Mouse (Mus musculus): ENCODE results near the gene Plcl1. TPM values are rescaled to one million over a fixed set of nuclear protein-coding genes. Genes with fewer than 3 reads are reported as not detected.

Plcl1 gene
- total RNA-seq, 2 experiments from 2014 or later = 2.7 to 3.3 TPM

DNA sequence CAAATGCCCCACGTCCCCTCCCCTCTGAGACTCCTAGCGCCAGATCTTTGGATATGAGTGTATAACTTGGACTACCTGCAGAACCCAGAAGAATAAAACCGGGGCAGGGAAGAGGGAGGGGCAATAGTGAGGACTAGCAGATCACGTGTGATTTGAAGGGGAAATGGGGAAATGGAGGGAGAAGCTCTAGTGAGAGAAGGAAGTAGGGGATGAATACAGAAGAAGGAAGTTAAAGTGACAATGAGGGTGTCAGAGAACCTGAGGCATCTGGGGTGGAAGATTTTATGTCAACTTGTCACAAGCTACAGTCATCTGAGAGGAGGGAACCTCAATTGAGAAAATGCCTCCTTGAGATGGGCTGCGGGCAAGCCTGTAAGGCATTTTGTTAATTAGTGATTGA lies 119.4 kb downstream of the Plcl1 start:
- DNase-seq = no peak

DNA sequence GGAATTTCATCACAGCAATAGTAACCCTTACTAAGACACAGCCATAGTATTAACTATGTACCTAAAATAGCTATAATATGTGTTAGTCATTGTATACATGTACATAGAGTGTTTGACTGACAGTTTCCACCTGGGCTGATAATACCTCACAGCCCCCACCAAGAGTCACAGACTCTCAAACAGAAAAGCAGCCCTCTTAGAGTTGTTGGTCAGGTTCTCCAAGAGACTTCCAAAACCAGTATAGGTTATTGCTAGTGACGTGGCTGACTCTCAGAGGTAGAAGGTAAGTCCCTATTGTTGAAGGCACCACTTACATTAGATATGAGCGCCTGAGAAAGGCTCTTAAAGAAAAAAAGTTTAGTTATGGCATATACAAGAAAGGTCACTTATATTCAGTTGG lies 120.0 kb downstream of the Plcl1 start:
- DNase-seq = no peak

DNA sequence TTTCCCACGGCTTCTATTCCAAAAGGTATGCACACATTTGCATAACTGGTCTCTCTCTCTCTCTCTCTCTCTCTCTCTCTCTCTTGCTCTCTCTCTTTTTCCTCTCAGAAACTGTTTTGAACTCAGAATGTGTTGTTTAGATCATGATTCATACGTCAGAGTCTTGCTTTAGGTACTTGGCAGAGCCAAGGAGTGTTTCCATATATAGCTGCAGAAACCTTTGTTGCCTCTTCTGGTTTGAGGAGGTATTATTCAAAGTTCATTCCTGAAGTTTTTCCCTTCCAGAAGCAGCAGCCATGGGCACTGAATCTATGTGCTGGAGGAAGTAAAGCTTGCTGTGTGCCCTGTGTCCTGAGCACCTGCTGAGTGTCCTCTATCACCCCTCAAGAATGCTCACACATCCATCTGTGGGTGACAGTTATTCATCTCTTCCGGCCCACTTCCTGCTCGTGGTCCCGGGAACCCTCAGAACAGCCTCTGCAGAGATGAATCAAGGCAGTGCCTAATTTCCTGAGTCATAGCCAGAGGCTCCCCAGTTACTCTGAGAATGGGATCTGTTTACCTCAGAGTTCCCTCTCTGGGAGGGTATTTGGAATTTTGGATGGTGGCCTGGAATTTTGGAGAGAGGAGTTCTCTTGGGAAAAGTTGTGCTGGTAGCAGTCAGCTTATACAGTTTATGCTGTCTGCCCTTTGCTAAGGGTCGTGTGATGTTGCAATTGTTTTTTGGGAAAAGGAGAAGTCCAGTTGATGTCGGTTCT lies 123.0 kb downstream of the Plcl1 start:
- DNase-seq = peak; percentile 51 to 67

DNA sequence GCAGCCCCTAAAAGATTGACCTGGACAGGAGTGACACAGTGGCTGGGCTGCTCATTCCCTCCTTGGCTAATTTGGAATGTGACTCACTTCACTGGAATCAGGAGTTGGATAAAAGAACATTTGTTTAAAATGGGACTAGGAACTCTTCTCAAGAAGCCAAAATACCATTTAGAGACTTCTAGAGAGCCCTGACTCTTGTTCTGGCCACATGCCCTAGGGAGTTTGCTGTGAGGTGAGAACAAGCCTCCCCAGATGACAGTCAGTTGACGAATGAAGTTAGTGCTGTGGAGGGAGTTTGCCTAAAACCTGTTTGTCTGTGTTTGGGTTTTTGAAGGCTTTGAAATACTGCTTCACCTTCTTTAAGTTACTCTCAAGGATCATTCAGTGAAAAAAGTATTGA lies 128.1 kb downstream of the Plcl1 start:
- peak in 1 of 2 experiments; percentile 16 for DNase-seq

DNA sequence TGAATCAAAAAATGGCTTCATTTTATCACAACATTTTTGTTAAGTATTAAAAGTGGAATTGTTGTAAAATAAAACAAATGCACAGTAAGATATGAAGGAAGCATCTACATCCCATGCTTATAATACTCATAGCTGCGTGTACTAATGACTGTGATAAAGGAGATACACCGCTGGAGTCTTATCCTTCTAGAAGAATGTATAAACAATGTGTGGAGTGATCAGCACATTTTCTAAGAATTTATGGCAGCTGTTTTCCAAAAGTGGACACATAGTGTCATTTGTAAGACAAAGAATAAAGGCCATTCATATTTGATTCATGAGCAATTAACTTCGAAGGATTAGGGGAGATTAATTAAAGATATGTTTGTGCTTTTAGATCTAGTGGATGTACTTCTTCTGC lies 148.7 kb downstream of the Plcl1 start:
- no peak for DNase-seq

DNA sequence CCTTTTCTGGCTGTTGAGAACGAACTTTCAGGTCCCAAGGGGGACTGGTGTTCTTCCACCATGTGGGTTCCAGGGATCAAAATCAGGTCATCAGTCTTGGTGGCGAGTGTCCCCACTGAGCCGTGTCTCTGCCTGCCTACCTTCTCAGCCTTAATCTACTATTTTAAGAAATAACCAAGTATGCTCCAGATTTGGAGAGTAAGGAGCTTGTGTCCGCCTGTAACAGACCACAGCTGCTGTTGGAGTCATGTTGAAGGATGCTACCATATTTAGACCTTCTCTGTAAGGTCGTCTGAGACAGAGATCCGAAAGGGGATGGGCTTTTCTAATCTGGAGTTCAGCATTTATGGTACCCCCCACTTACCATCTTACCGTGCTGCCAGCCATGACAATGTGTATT lies 152.2 kb downstream of the Plcl1 start:
- DNase-seq = no peak

DNA sequence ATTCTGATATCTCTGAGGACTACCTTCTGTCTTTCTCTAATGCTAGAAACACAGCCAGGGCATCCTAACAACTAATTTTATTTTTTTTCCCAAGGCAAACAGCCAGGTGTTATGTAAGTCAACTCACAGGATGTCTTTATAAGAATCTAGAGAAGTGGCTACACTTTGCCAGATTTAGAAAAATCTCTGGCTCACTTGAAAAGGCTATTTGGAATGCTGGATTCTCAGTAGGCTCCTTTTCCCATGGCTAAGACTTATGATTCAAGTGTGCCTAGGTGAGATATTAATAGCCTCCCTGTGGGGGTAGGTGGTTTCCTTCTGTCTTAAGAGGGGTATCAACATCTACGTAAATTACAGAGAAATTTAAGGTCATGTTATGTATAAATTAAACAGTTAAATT lies 152.7 kb downstream of the Plcl1 start:
- peak in 1 of 2 experiments; percentile 28 for DNase-seq

DNA sequence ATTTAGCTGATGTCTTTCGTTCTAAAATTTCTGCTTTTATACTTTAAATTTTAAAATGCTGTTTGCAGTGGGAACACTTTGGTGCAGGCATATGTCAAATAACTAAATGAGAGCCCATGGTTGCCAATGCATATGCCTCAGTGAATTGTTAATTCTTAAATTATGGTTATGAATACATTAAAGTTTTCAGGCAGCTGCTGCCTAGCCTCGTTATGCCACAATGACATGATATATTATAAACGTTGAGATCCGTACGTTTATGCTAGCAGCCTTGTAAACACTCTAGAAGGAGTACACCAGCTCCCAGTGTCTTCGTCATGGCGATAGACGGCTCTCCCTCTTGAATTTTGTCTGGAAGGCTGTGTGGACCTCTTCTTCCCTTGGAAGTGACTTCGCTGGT lies 154.3 kb downstream of the Plcl1 start:
- no peak for DNase-seq

DNA sequence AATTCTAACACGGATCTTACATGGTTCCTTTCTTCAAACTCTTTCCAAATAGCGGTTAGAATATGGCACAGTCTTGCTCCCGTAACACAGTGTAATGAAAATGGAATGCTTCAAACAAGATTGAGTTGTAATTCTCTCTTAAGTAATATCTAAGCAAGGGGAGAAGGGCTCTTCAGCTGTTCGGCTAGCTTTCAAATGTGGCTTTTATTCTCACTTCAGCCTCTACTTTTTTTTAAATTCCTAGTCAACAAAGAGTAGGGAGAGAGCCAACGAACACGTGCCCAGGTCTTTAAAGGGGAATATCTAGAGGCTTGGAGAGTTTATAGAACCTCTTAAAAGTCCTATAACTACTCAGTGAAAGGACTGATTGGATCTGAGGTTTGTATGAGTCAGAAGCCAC lies 160.2 kb downstream of the Plcl1 start:
- no peak for DNase-seq

DNA sequence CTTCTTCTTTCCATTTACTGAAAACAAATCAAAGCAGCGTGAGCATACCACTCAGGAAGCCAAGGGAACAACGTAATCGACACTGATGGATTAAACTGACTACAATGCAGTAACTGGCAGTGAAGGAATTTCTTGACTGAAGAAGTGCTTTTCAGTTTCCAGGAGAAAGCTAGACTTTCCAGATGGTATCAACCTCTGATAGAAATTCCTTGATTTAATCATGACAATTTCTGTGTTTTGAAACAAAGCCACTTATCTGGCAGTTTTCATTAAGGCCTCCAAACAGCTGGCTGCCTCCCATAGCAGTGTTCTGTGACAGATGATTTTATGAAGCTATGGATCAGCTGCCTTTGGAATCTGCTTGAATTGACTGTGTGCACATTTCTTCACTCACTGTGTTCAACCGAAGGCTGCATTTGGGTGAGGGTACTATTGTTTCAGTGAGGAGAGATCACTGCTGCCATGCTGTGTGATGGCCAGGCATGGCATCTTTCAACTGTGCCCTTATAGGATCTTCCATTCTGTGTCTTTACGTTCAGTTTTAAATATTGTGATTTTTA lies 162.2 kb downstream of the Plcl1 start:
- no peak for DNase-seq

DNA sequence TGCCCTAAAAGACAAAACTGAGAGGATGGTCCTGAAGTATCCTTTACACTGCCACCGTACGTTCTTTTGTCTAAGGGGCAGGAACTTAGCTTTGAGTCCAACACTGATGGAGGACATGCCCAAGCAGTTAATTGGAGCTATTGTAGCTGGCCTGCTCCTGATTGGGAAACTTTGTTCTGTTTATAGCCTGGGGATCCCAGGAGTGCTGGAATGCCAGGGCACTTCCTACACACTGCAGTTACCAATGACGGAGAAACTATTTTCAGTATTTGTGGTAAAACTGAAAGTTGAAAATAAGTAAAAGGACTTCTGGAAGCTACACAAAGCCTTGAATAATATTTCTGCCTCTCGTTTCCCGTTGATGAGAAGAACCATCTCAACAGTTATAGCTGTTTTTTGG lies 164.5 kb downstream of the Plcl1 start:
- DNase-seq = peak in 1 of 2 experiments; percentile 10

DNA sequence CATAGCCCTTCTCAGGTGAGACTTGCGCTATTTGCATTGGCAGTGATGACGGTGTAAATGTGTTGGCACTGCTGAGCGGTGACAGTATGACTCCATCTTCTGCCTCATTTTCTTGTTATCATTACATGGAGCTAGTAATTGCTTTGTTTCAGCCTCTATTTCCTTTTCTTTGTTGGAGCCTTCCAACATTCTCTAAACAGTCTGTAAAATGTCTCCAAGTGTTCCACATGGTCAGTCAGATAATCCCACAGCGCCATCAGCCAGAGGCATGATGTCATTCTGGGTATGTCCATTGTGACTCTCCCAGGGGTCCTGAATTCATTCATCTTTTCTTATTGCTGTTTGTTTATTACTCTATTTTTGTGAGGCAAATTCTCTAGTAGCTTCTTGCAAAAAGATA lies 165.7 kb downstream of the Plcl1 start:
- peak; percentile 19 to 34 for DNase-seq

DNA sequence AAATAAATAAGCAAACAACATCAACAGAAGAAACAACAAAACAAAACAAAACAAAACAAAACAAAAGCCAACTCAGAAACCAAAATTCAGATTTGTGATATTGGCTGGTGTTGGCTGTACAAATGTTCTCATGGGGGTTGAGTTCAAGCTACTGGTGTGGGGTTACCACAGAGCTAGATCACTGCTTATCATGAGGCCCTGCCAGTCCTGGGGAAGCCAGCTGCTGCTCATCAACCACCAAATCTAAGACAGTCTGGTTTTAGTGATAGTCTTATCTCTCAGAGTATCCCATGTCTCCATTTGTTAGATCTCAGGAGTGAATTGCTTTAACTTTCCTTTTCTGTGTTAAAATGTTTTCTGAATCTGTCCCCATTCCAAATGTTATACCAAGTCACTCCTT lies 166.5 kb downstream of the Plcl1 start:
- peak; percentile 29 to 31 for DNase-seq

DNA sequence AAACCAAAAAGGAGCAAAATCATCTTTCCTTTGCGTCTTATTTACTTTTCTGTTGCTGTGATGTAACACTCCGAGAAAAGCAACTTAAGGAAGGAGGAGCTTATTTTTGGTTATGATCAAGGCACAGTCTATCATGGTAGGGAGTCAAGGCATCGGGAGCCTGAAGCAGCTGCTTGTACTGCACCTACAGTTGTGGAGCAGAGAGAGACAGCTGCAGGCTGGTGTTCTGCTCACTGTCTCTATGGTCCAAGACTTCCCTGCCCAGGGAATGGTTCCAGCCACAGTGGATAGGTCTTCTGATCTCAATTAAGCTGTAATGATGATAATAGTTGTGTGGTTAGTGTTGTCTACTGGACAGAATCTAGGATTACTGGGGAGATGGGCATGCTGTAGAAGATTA lies 166.9 kb downstream of the Plcl1 start:
- no peak for DNase-seq

DNA sequence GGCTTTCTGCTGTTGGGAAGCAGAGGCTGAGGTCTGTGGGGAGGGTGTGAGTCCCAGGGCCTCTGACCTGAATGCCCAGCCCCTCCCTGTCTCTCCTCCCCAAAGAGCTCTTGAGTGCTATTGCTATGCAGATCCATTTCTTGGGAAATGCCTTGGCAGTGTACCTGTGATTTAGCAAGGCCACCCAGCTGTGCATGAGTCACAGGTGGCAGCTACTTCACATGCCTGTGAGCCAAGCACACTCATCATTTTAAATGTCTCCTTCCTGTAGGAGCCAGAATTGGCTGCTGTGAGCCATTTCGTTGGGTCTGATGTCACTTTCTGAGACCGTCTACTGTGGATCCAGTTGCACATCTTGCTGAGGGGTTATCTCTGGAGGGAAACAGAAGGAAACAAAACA lies 170.2 kb downstream of the Plcl1 start:
- DNase-seq = peak; percentile 63 to 78

DNA sequence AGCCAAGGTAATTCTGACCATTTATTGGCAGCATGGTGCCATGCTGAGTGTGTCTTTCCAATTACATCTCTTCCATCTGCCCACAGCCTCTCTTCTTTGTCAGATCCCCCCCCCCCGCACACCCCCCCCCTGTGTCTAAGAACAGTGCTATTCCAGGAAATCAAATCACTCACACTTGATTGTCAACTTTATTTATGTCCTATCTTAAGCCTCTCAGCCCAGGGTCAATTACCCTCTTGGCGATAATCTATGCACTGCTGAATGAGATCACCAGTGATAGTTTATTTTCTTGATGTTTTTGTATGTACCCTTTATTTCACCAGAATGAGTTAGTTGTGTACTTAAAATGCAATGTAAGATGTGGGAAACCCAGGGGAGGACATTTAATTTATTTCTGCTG lies 176.0 kb downstream of the Plcl1 start:
- DNase-seq = no peak

DNA sequence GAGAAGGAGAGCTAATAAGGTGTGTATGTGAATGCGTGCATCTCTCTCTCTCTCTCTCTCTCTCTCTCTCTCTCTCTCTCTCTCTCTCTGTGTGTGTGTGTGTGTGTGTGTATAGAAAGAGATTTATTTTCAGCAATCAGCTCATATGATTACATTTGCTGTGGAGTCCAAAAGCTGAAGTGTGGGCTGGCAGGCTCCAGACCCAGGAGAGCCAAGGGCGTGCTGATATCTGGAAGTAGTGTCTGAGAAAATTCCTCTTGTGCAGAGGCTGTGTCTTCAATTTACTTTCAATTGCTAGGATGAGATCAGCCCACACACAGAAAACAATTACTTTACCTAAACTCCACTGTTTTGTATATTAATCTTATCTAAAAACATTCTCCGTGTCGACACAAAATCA lies 179.7 kb downstream of the Plcl1 start:
- peak; percentile 39 to 53 for DNase-seq

DNA sequence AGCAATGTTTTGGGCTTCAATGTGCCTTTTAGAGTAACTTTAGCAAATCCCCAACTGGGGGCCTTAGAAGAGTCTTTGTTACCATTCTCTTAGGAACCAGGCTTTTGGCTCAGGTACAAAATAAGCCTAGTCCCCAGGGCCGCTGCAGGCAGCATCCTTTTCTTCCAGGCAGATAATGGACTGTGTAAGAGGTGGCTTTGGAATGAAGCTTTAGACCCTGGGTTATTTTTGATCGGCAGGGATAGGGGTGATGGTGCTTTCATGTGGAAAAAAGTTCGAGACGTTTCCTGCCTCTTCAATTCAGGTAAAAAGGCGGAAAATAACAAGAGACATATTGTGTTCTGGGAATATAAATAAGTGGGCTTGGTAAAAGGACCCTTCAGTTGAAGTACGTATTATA lies 182.4 kb downstream of the Plcl1 start:
- no peak for DNase-seq

DNA sequence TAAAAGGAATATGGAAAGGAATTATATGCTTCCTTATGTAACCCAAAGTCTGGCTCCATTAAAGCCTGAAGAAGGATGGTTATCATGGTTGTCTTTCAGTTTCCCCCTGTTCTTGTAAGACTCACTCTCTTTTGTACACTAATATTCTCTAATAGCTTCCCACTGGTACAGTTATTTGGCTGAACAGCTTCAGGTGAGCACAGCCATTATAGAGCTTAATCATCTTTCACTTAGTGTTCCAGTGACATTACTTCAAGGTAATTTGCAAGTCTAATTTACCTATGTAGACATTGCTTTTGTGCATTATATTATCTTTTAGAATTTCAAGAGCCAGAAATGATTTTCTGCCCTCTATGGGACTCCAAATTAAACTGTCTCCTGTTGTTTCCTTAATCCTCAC lies 184.3 kb downstream of the Plcl1 start:
- DNase-seq = no peak

DNA sequence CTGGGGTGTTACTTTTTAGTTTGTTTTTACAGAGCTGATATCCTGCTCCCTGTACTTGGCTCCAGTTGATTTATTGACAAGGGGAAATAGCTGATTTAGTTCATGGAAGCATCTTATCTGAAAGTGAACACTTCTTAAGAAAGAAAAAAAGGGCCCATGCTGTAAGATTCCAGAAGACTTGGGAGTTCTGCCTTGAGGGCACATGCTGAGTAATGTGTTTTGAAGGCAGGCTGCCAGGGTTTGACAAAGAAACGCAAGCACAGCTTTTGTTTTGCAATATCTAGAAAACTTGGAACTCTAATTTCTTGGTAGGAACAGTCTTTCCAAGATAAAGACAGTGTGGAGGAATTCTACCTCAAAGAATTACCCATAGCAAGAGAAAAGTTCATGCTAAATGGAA lies 194.8 kb downstream of the Plcl1 start:
- peak; percentile 45 to 54 for DNase-seq

DNA sequence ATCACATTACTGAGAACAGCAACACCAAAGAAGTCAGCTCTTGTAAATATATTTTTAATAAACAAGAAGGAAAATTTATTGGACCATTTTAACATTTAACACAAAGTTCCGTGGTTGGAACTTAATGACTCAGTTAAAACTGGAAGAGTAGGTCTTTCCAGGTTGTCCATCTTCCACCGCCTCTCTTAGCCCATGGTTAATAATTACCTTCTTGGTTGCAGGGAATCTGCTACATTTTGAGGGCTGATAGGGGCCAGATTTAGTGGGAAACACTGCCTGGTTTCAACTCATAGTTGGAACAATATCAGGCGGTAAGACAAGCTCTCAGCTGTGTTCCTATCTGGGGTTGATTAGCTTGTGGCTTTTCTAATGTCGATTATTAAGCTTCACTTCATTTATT lies 198.9 kb downstream of the Plcl1 start:
- DNase-seq = no peak

DNA sequence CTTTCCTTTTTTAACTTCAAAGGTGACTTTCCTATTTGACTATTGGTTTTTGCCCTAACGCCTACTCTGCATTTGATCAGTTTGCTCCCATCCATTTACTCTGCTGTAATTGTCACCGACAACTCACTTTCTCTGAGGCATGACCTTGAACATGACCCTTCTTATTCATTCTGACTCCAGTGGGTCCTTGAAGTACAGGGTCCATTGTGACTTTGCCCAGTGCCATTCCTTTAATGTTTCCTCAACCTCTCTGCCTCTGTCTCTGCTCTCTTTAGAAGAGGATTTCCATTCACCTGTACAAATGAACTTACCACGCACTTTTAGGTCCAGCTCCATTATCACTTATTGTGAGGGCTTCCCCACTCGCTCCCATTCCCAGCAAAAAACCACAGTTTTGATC lies 199.7 kb downstream of the Plcl1 start:
- no peak for DNase-seq

DNA sequence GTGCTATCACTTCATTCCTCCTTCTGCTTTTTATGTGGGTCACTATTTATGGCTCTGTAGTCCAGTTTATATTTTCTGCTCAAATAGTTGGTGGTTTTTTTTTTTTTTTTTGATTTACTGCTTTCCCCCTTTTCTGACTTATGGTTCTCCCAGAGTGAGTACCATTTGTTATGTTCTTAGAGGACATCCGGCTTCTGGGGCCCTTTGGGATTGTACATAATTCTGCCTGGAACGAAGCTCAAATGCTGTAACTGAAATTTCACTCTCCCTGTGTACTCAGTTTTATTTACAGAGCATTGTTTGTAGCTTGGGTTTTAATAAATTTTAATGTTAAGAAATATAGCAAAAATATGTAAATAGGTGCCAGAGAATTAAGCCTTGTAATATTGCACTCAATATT lies 200.2 kb downstream of the Plcl1 start:
- DNase-seq = peak in 1 of 2 experiments; percentile 24

DNA sequence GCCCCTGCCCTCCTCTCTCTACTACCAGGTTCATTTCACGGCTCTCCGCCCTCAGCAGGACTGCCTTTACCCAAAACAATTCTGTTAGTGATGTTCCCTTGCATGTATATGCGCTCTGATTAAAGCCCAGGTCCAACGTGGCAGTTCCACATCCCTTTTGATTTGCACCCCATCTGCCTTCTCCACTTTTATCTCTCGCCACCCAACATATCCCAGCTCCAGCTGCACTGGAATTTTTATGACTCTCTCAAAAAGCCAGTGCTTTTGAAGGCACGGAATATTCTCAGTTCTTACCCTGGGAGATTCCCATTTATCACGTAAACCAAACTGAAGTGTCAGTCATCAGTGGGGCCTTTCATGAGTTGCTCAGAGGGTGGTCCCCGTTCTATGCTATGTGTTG lies 200.7 kb downstream of the Plcl1 start:
- DNase-seq = no peak
